Mouse (Mus musculus) adipocyte (in vitro differentiated cells): ENCODE results near the gene Pde11a.
A peak's percentile ranks its signal among the peaks of the same experiment; 100 is the strongest.

Experiments
- DNase-seq: peaks from one replicate; pipeline ENCODE4 v3.0.0-alpha.2; 2016; ENCODE audit warnings: low spot score

The Pde11a gene

GRCm38 (mm10) chr2:76090506-76090905 is 248.1 kb downstream of the Pde11a start:
- no peak for DNase-seq

GRCm38 (mm10) chr2:76088844-76089243 is 249.7 kb downstream of the Pde11a start:
- DNase-seq: no peak

- no peak for DNase-seq
Measured at GRCm38 (mm10) chr2:76088413-76088812, 250.2 kb downstream of the Pde11a start.

- no peak for DNase-seq
Measured at GRCm38 (mm10) chr2:76087170-76087569, 251.4 kb downstream of the Pde11a start.

GRCm38 (mm10) chr2:76084982-76085381 is 253.6 kb downstream of the Pde11a start:
- DNase-seq: no peak

- no peak for DNase-seq
Measured at GRCm38 (mm10) chr2:76083901-76084300, 254.7 kb downstream of the Pde11a start.

GRCm38 (mm10) chr2:76083396-76083795 is 255.2 kb downstream of the Pde11a start:
- no peak for DNase-seq

- no peak for DNase-seq
Measured at GRCm38 (mm10) chr2:76081991-76082390, 256.6 kb downstream of the Pde11a start.

GRCm38 (mm10) chr2:76080549-76080948 is 258.0 kb downstream of the Pde11a start:
- DNase-seq: no peak

- DNase-seq: no peak
Measured at GRCm38 (mm10) chr2:76076838-76077237, 261.7 kb downstream of the Pde11a start.

GRCm38 (mm10) chr2:76076047-76076446 is 262.5 kb downstream of the Pde11a start:
- DNase-seq: no peak

GRCm38 (mm10) chr2:76073079-76073478 is 265.5 kb downstream of the Pde11a start:
- no peak for DNase-seq

- DNase-seq: peak; percentile 85
Measured at GRCm38 (mm10) chr2:76070432-76071306, 267.9 kb downstream of the Pde11a start.

GRCm38 (mm10) chr2:76069238-76069637 is 269.3 kb downstream of the Pde11a start:
- no peak for DNase-seq

- no peak for DNase-seq
Measured at GRCm38 (mm10) chr2:76068155-76068554, 270.4 kb downstream of the Pde11a start.

- DNase-seq: peak; percentile 16
Measured at GRCm38 (mm10) chr2:76067144-76067543, 271.4 kb downstream of the Pde11a start.

- DNase-seq: no peak
Measured at GRCm38 (mm10) chr2:76065292-76065691, 273.3 kb downstream of the Pde11a start.

- no peak for DNase-seq
Measured at GRCm38 (mm10) chr2:76064078-76064477, 274.5 kb downstream of the Pde11a start.

- DNase-seq: no peak
Measured at GRCm38 (mm10) chr2:76060207-76060606, 278.4 kb downstream of the Pde11a start.

- no peak for DNase-seq
Measured at GRCm38 (mm10) chr2:76059595-76059994, 279.0 kb downstream of the Pde11a start.

GRCm38 (mm10) chr2:76058661-76059467 is 279.7 kb downstream of the Pde11a start:
- DNase-seq: no peak

GRCm38 (mm10) chr2:76057555-76057954 is 281.0 kb downstream of the Pde11a start:
- no peak for DNase-seq

- DNase-seq: no peak
Measured at GRCm38 (mm10) chr2:76053748-76054331, 284.7 kb downstream of the Pde11a start.
